Mouse (Mus musculus) stomach, embryonic 16.5 days (tissue): ENCODE results near the gene Inpp5d. TPM values are rescaled to one million over a fixed set of nuclear protein-coding genes. Genes with fewer than 3 reads are reported as not detected.

Experiments used
- ATAC-seq: fragments of 200-750 bp; cut with Nextera tagmentation; 2 replicates; pipeline ENCODE4 v1.8.0; 2017; ENCODE audit warnings: moderate number of reproducible peaks, moderate TSS enrichment; ENCODE audit not compliant: insufficient read depth, low FRiP score
- H3K27ac ChIP-seq: fragments of 300-500 bp; sonication (generic); 2 replicates; pipeline ENCODE4 v1.5.1; 2014; ENCODE audit warnings: low read length
- H3K27me3 ChIP-seq: fragments of 300-500 bp; sonication (generic); 2 replicates; pipeline ENCODE4 v1.6.1; 2014; ENCODE audit warnings: low read length, control low read depth, mixed read lengths; ENCODE audit not compliant: control insufficient read depth, insufficient read depth
- H3K36me3 ChIP-seq: fragments of 300-500 bp; sonication (generic); 2 replicates; pipeline ENCODE4 v1.6.1; 2014; ENCODE audit warnings: low read length; ENCODE audit not compliant: control insufficient read depth, insufficient read depth
- H3K4me1 ChIP-seq: fragments of 300-500 bp; sonication (generic); 2 replicates; pipeline ENCODE4 v1.6.1; 2014; ENCODE audit warnings: low read length, control low read depth, mixed read lengths; ENCODE audit not compliant: control insufficient read depth, insufficient read depth
- H3K4me2 ChIP-seq: fragments of 300-500 bp; sonication (generic); 2 replicates; pipeline ENCODE4 v1.6.1; 2014; ENCODE audit warnings: low read depth, low read length, mixed read lengths
- H3K4me3 ChIP-seq: fragments of 300-500 bp; sonication (generic); replicated peaks from 2 replicates; pipeline ENCODE4 v1.5.1; 2014; ENCODE audit warnings: mild to moderate bottlenecking, low read length
- H3K9ac ChIP-seq: fragments of 300-500 bp; sonication (generic); 2 replicates; pipeline ENCODE4 v1.6.1; 2014; ENCODE audit warnings: low read length
- H3K9me3 ChIP-seq: fragments of 300-500 bp; sonication (generic); replicated peaks from 2 replicates; pipeline ENCODE4 v1.6.1; 2016; ENCODE audit warnings: low read length, control low read depth; ENCODE audit not compliant: control insufficient read depth
- WGBS: fragments of 180-500 bp; shearing (Covaris S2); extraction: QIAGEN DNeasy Blood & Tissue Kit; methylation state at CpG from one replicate; pipeline ENCODE4 v1.1.7; 2014; 5-methylcytosine and 5-hydroxymethylcytosine counted together
- polyA plus RNA-seq: library from polyadenylated mRNA; unstranded; fragments of >200 nt; fragmentation: Nextera tagmentation; extraction: Ambion mirVana; gene quantifications from 2 replicates; pipeline ENCODE4 v1.2.1, GENCODE M21; 2015

Gene Inpp5d
- polyA plus RNA-seq, 1 experiment from 2014 or later = 8.6 TPM

GRCm38 (mm10) chr1:87594261-87594660 lies 25.9 kb upstream of the Inpp5d start:
- no peak overlapping the region for H3K4me3 ChIP-seq
- H3K9me3 ChIP-seq = no peaks in the 10 kb centered on the region
- no peaks in the 10 kb centered on the region for H3K27me3 ChIP-seq
- 52% methylated on average over 3 of the region's 3 CpGs for WGBS
- no peaks in the 10 kb centered on the region for H3K4me1 ChIP-seq
- H3K36me3 ChIP-seq = no peaks in the 10 kb centered on the region
- ATAC-seq = no peak
- no peak overlapping the region for H3K27ac ChIP-seq
- no peak overlapping the region for H3K9ac ChIP-seq
- no peak overlapping the region for H3K4me2 ChIP-seq

GRCm38 (mm10) chr1:87594671-87595070 lies 25.4 kb upstream of the Inpp5d start:
- ATAC-seq = no peak
- 93% methylated on average over 10 of the region's 10 CpGs for WGBS
- no peaks in the 10 kb centered on the region for H3K36me3 ChIP-seq

GRCm38 (mm10) chr1:87600533-87600932 lies 19.6 kb upstream of the Inpp5d start:
- no peak for ATAC-seq
- H3K9ac ChIP-seq = no peak overlapping the region
- no peaks in the 10 kb centered on the region for H3K4me1 ChIP-seq
- H3K36me3 ChIP-seq = no peaks in the 10 kb centered on the region
- WGBS = 72% methylated on average over 7 of the region's 7 CpGs
- H3K4me2 ChIP-seq = no peak overlapping the region
- H3K27ac ChIP-seq = no peak overlapping the region
- H3K9me3 ChIP-seq = no peaks in the 10 kb centered on the region
- no peak overlapping the region for H3K4me3 ChIP-seq
- H3K27me3 ChIP-seq = no peaks in the 10 kb centered on the region

More at GRCm38 (mm10) chr1:87594671-87595070, 25.4 kb upstream of the Inpp5d start:
- Histone ChIP-seq H3K4me3 (no peak overlapping the region), H3K9me3 (no peaks in the 10 kb centered on the region), H3K4me2 (no peak overlapping the region), H3K9ac (no peak overlapping the region), H3K27ac (no peak overlapping the region), H3K4me1 (no peaks in the 10 kb centered on the region), H3K27me3 (no peaks in the 10 kb centered on the region)

- H3K4me2 ChIP-seq = no peak overlapping the region
- ATAC-seq = no peak
- H3K9me3 ChIP-seq = no peaks in the 10 kb centered on the region
- no peak overlapping the region for H3K9ac ChIP-seq
- 73% methylated on average over 2 of the region's 2 CpGs for WGBS
- H3K36me3 ChIP-seq = no peaks in the 10 kb centered on the region
- H3K27me3 ChIP-seq = no peaks in the 10 kb centered on the region
- H3K4me1 ChIP-seq = no peaks in the 10 kb centered on the region
- no peak overlapping the region for H3K27ac ChIP-seq
- H3K4me3 ChIP-seq = no peak overlapping the region
These were observed 18.3 kb upstream of the Inpp5d start for GRCm38 (mm10) chr1:87601801-87602200.

GRCm38 (mm10) chr1:87603389-87603788 lies 16.7 kb upstream of the Inpp5d start:
- Histone ChIP-seq H3K4me3 (no peak overlapping the region), H3K9me3 (no peaks in the 10 kb centered on the region), H3K4me1 (no peaks in the 10 kb centered on the region), H3K27ac (no peak overlapping the region), H3K9ac (no peak overlapping the region), H3K27me3 (no peaks in the 10 kb centered on the region), H3K4me2 (no peak overlapping the region), H3K36me3 (no peaks in the 10 kb centered on the region)
- ATAC-seq = no peak
- WGBS = 82% methylated on average over 5 of the region's 5 CpGs

DNA sequence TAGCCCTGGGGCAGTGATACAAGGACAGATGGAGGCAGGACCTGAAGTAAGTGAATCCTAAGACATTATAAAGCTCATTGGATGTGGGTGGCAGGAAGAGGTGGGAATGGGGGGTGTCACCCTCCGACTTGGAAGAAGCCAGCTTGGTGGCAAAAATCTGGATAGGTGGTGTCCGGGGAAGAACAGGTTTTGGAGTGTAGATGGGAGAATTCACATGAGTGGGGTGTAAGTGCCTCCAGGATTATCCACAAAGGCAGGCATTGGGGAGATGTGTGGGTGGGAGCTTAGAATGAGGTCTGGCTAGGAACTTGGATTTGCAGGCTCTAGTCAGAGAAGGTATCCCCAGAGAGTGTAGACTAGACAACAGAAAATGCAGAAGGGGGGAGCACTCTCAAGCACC lies 14.8 kb upstream of the Inpp5d start:
- H3K4me2 ChIP-seq = no peak overlapping the region
- no peaks in the 10 kb centered on the region for H3K4me1 ChIP-seq
- no peak for ATAC-seq
- H3K36me3 ChIP-seq = no peaks in the 10 kb centered on the region
- 94% methylated on average over 2 of the region's 2 CpGs for WGBS
- H3K9me3 ChIP-seq = no peaks in the 10 kb centered on the region
- H3K9ac ChIP-seq = no peak overlapping the region
- no peak overlapping the region for H3K4me3 ChIP-seq
- H3K27me3 ChIP-seq = no peaks in the 10 kb centered on the region
- no peak overlapping the region for H3K27ac ChIP-seq

- ATAC-seq = no peak
- H3K9me3 ChIP-seq = no peaks in the 10 kb centered on the region
- no peak overlapping the region for H3K4me3 ChIP-seq
- H3K4me1 ChIP-seq = no peaks in the 10 kb centered on the region
- no peak overlapping the region for H3K4me2 ChIP-seq
- H3K27ac ChIP-seq = no peak overlapping the region
- 72% methylated on average over 21 of the region's 21 CpGs for WGBS
- H3K27me3 ChIP-seq = no peaks in the 10 kb centered on the region
- no peaks in the 10 kb centered on the region for H3K36me3 ChIP-seq
- no peak overlapping the region for H3K9ac ChIP-seq
These were observed 12.6 kb upstream of the Inpp5d start for GRCm38 (mm10) chr1:87607385-87608091.

DNA sequence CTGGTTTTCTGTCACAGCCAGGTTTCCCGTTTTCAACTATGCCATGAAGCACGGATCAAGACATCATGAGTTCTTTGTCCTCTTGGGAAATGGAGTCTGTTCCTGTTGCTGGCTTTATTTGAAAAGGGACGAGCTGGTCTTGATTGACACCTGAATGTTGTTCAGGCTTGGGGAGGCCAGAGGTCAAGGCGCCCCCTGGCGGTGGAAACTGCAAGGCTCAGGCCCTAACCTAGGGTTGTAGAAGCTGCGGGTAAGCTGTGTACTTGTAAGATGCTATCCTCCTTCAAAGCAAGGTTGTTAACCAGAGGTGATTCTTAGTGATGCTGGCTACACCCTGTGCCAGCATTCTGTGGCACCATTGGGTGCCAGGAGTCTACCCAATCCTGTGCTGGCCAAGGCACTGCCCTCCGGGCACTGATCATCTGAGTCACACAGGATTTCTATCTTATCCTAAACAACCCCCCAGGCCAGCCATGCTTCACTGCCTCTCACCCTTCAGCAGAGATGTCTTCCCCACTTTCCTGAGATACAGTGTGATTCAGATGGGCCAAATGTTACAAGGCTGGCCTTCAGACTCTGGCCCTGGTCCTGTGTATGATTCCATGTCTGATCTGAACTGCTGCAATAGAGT lies 11.6 kb upstream of the Inpp5d start:
- WGBS = 32% methylated on average over 7 of the region's 7 CpGs
- no peaks in the 10 kb centered on the region for H3K36me3 ChIP-seq
- no peaks in the 10 kb centered on the region for H3K27me3 ChIP-seq
- no peak overlapping the region for H3K9ac ChIP-seq
- no peaks in the 10 kb centered on the region for H3K9me3 ChIP-seq
- ATAC-seq = no peak
- no peak overlapping the region for H3K4me2 ChIP-seq
- no peak overlapping the region for H3K4me3 ChIP-seq
- no peak overlapping the region for H3K27ac ChIP-seq
- H3K4me1 ChIP-seq = no peaks in the 10 kb centered on the region

GRCm38 (mm10) chr1:87614576-87615295 lies 5.4 kb upstream of the Inpp5d start:
- no peak overlapping the region for H3K9ac ChIP-seq
- no peaks in the 10 kb centered on the region for H3K4me1 ChIP-seq
- H3K27me3 ChIP-seq = no peaks in the 10 kb centered on the region
- no peak overlapping the region for H3K4me3 ChIP-seq
- no peaks in the 10 kb centered on the region for H3K36me3 ChIP-seq
- WGBS = 78% methylated on average over 2 of the region's 2 CpGs
- H3K4me2 ChIP-seq = no peak overlapping the region
- no peak for ATAC-seq
- no peaks in the 10 kb centered on the region for H3K9me3 ChIP-seq
- H3K27ac ChIP-seq = no peak overlapping the region
